Mouse (Mus musculus): ENCODE results near the gene Btnl2. TPM values are rescaled to one million over a fixed set of nuclear protein-coding genes. Genes with fewer than 3 reads are reported as not detected.

Gene Btnl2
- polyA plus RNA-seq, 1 experiment from 2014 or later: 0.53 TPM

GRCm38 (mm10) chr17:34354940-34355339, 318 bp downstream of the Btnl2 start:
- no peak overlapping the region for H3K27ac ChIP-seq
- no peaks in the 10 kb centered on the region for H3K4me1 ChIP-seq
- H3K4me3 ChIP-seq (replicated peaks): no peak overlapping the region
- H3K27me3 ChIP-seq (replicated peaks): no peaks in the 10 kb centered on the region
- ATAC-seq (ENCODE audit: insufficient read depth, low FRiP score, low read depth): no peak
- H3K9ac ChIP-seq: no peak overlapping the region
- no peaks in the 10 kb centered on the region for H3K9me3 ChIP-seq
- no peak overlapping the region for H3K4me2 ChIP-seq
- no peaks in the 10 kb centered on the region for H3K36me3 ChIP-seq
- WGBS: 88% methylated on average over 1 of the region's 1 CpGs

- ATAC-seq (ENCODE audit: insufficient read depth, low FRiP score, low read depth): no peak
Observed at GRCm38 (mm10) chr17:34362954-34363546, 8.4 kb downstream of the Btnl2 start.

GRCm38 (mm10) chr17:34363676-34364310, 9.2 kb downstream of the Btnl2 start:
- WGBS: 77% methylated on average over 3 of the region's 3 CpGs
- no peak overlapping the region for H3K4me2 ChIP-seq
- no peak overlapping the region for H3K27ac ChIP-seq
- ATAC-seq (ENCODE audit: insufficient read depth, low FRiP score, low read depth): no peak
- H3K9ac ChIP-seq: no peak overlapping the region
- H3K36me3 ChIP-seq: no peaks in the 10 kb centered on the region
- 0 out of 2 replicates have a peak, but pooled peaks cover 3% of the 10 kb centered on the region for H3K27me3 ChIP-seq (replicated peaks)
- no peaks in the 10 kb centered on the region for H3K9me3 ChIP-seq
- H3K4me1 ChIP-seq: no peaks in the 10 kb centered on the region
- no peak overlapping the region for H3K4me3 ChIP-seq (replicated peaks)

More at GRCm38 (mm10) chr17:34362954-34363546, 8.4 kb downstream of the Btnl2 start:
- Histone ChIP-seq H3K9me3 (no peaks in the 10 kb centered on the region), H3K36me3 (no peaks in the 10 kb centered on the region), H3K4me3 (replicated peaks) (no peak overlapping the region), H3K4me2 (no peak overlapping the region), H3K27ac (no peak overlapping the region), H3K27me3 (replicated peaks) (0 out of 2 replicates have a peak, but pooled peaks cover 3% of the 10 kb centered on the region), H3K9ac (no peak overlapping the region), H3K4me1 (no peaks in the 10 kb centered on the region)
- 78% methylated on average over 15 of the region's 15 CpGs for WGBS

- WGBS: 73% methylated on average over 10 of the region's 10 CpGs
- Histone ChIP-seq H3K4me2 (no peak overlapping the region), H3K36me3 (no peaks in the 10 kb centered on the region), H3K4me1 (no peaks in the 10 kb centered on the region), H3K4me3 (replicated peaks) (no peak overlapping the region), H3K27ac (no peak overlapping the region), H3K9ac (no peak overlapping the region), H3K27me3 (replicated peaks) (0 out of 2 replicates have a peak, but pooled peaks cover 3% of the 10 kb centered on the region), H3K9me3 (no peaks in the 10 kb centered on the region)
- ATAC-seq (ENCODE audit: insufficient read depth, low FRiP score, low read depth): no peak
Observed at GRCm38 (mm10) chr17:34365031-34365430, 10.4 kb downstream of the Btnl2 start.

GRCm38 (mm10) chr17:34370563-34370962, 15.9 kb downstream of the Btnl2 start:
- Histone ChIP-seq H3K4me2 (no peak overlapping the region), H3K27ac (no peak overlapping the region), H3K36me3 (no peaks in the 10 kb centered on the region), H3K4me3 (replicated peaks) (no peak overlapping the region), H3K9me3 (no peaks in the 10 kb centered on the region), H3K27me3 (replicated peaks) (no peaks in the 10 kb centered on the region), H3K9ac (no peak overlapping the region), H3K4me1 (no peaks in the 10 kb centered on the region)
- no peak for ATAC-seq (ENCODE audit: insufficient read depth, low FRiP score, low read depth)
- WGBS: 40% methylated on average over 4 of the region's 4 CpGs

- ATAC-seq (ENCODE audit: insufficient read depth, low FRiP score, low read depth): no peak
- Histone ChIP-seq H3K9me3 (no peaks in the 10 kb centered on the region), H3K27me3 (replicated peaks) (no peaks in the 10 kb centered on the region), H3K4me3 (replicated peaks) (no peak overlapping the region), H3K27ac (no peak overlapping the region), H3K4me1 (no peaks in the 10 kb centered on the region), H3K9ac (no peak overlapping the region), H3K36me3 (no peaks in the 10 kb centered on the region), H3K4me2 (no peak overlapping the region)
- WGBS: 57% methylated on average over 6 of the region's 6 CpGs
Observed at GRCm38 (mm10) chr17:34373055-34373709, 18.6 kb downstream of the Btnl2 start.

GRCm38 (mm10) chr17:34376847-34377246, 22.2 kb downstream of the Btnl2 start, which contains the start of gene Btnl1:
Gene Btnl1 (plus strand): TSS chr17:34377132.
- no peak within 1 kb of the TSS for H3K4me3 ChIP-seq (replicated peaks)
- H3K9me3 ChIP-seq: no peaks in the 10 kb centered on the region
- no peak for ATAC-seq (ENCODE audit: insufficient read depth, low FRiP score, low read depth)
- H3K36me3 ChIP-seq: no peaks in the 10 kb centered on the region
- no peak within 1 kb of the TSS for H3K9ac ChIP-seq
- H3K4me2 ChIP-seq: no peak within 1 kb of the TSS
- no peaks in the 10 kb centered on the region for H3K27me3 ChIP-seq (replicated peaks)
- 78% methylated on average over 2 of the region's 2 CpGs for WGBS
- H3K4me1 ChIP-seq: no peaks in the 10 kb centered on the region
- no peak within 1 kb of the TSS for H3K27ac ChIP-seq

GRCm38 (mm10) chr17:34377450-34378209, 23.0 kb downstream of the Btnl2 start:
- H3K9me3 ChIP-seq: no peaks in the 10 kb centered on the region
- H3K4me2 ChIP-seq: no peak overlapping the region
- H3K9ac ChIP-seq: no peak overlapping the region
- ATAC-seq (ENCODE audit: insufficient read depth, low FRiP score, low read depth): no peak
- WGBS: 50% methylated on average over 6 of the region's 6 CpGs
- no peaks in the 10 kb centered on the region for H3K36me3 ChIP-seq
- no peak overlapping the region for H3K4me3 ChIP-seq (replicated peaks)
- H3K27ac ChIP-seq: no peak overlapping the region
- H3K4me1 ChIP-seq: no peaks in the 10 kb centered on the region
- no peaks in the 10 kb centered on the region for H3K27me3 ChIP-seq (replicated peaks)

GRCm38 (mm10) chr17:34378716-34379115, 24.1 kb downstream of the Btnl2 start:
- no peak overlapping the region for H3K4me2 ChIP-seq
- no peaks in the 10 kb centered on the region for H3K4me1 ChIP-seq
- no peaks in the 10 kb centered on the region for H3K27me3 ChIP-seq (replicated peaks)
- H3K27ac ChIP-seq: no peak overlapping the region
- no peak overlapping the region for H3K9ac ChIP-seq
- H3K36me3 ChIP-seq: no peaks in the 10 kb centered on the region
- no peak for ATAC-seq (ENCODE audit: insufficient read depth, low FRiP score, low read depth)
- H3K9me3 ChIP-seq: no peaks in the 10 kb centered on the region
- WGBS: 84% methylated on average over 2 of the region's 2 CpGs
- H3K4me3 ChIP-seq (replicated peaks): no peak overlapping the region

- H3K27me3 ChIP-seq (replicated peaks): no peaks in the 10 kb centered on the region
- no peak overlapping the region for H3K9ac ChIP-seq
- H3K4me1 ChIP-seq: no peaks in the 10 kb centered on the region
- no peaks in the 10 kb centered on the region for H3K9me3 ChIP-seq
- no peak overlapping the region for H3K27ac ChIP-seq
- no peak overlapping the region for H3K4me2 ChIP-seq
- no peak overlapping the region for H3K4me3 ChIP-seq (replicated peaks)
- WGBS: 77% methylated on average over 7 of the region's 7 CpGs
- no peak for ATAC-seq (ENCODE audit: insufficient read depth, low FRiP score, low read depth)
- no peaks in the 10 kb centered on the region for H3K36me3 ChIP-seq
Observed at GRCm38 (mm10) chr17:34379451-34379850, 24.8 kb downstream of the Btnl2 start.

GRCm38 (mm10) chr17:34381876-34382275, 27.3 kb downstream of the Btnl2 start:
- H3K9me3 ChIP-seq: no peaks in the 10 kb centered on the region
- H3K4me2 ChIP-seq: no peak overlapping the region
- no peak overlapping the region for H3K27ac ChIP-seq
- WGBS: 67% methylated on average over 11 of the region's 11 CpGs
- H3K9ac ChIP-seq: no peak overlapping the region
- H3K27me3 ChIP-seq (replicated peaks): no peaks in the 10 kb centered on the region
- no peaks in the 10 kb centered on the region for H3K36me3 ChIP-seq
- H3K4me3 ChIP-seq (replicated peaks): no peak overlapping the region
- no peak for ATAC-seq (ENCODE audit: insufficient read depth, low FRiP score, low read depth)
- H3K4me1 ChIP-seq: no peaks in the 10 kb centered on the region

GRCm38 (mm10) chr17:34383212-34383611, 28.6 kb downstream of the Btnl2 start:
- Histone ChIP-seq H3K9ac (no peak overlapping the region), H3K9me3 (no peaks in the 10 kb centered on the region), H3K27me3 (replicated peaks) (no peaks in the 10 kb centered on the region), H3K4me3 (replicated peaks) (no peak overlapping the region), H3K4me1 (no peaks in the 10 kb centered on the region), H3K27ac (no peak overlapping the region), H3K4me2 (no peak overlapping the region), H3K36me3 (no peaks in the 10 kb centered on the region)
- WGBS: 76% methylated on average over 7 of the region's 7 CpGs
- no peak for ATAC-seq (ENCODE audit: insufficient read depth, low FRiP score, low read depth)

Data from stomach, embryonic 15.5 days (tissue).